In genomic region chr6:72388791-72389329, GRCm38 (mm10) we compare ENCODE assay signal across 9 mouse cellular contexts. TPM values are rescaled to one million over a fixed set of nuclear protein-coding genes. Genes with fewer than 3 reads are reported as not detected.
DNase-seq lines count a peak whose midpoint lies in the region; ATAC-seq and TF ChIP-seq lines count a peak whose summit lies in the region.
"Had no signal": no experiment of that assay in that cellular context is flagged by ENCODE, and none has a peak within 500 bp of the region (broad histone marks: within the 10 kb centered on the region; RNA-seq: fewer than 3 reads in every experiment).

No protein-coding gene starts in this region.

- peak overlapping the region; percentile 97 for H3K27ac ChIP-seq in heart, embryonic 11.5 days (ENCODE audit: low read depth, low read length)
- peak overlapping the region; percentile 94 for H3K27ac ChIP-seq in limb, embryonic 14.5 days (replicated peaks; ENCODE audit: low read depth, low read length)
- peak overlapping the region; percentile 99 for H3K27ac ChIP-seq in stomach, embryonic 16.5 days (ENCODE audit: low read length)
- H3K27ac ChIP-seq in hindbrain, embryonic 10.5 days = no peak overlapping the region

- WGBS in heart, embryonic 11.5 days (ENCODE audit: insufficient replicate concordance) = 76% methylated on average over 6 of the region's 6 CpGs
- 44% methylated on average over 6 of the region's 6 CpGs for WGBS in limb, embryonic 14.5 days
- 72% methylated on average over 6 of the region's 6 CpGs for WGBS in stomach, embryonic 16.5 days
- 90% methylated on average over 6 of the region's 6 CpGs for WGBS in hindbrain, embryonic 10.5 days

- no peak for DNase-seq in heart, adult 18-20 months
- DNase-seq in limb, embryonic 14.5 days (ENCODE audit: low spot score) = no peak
- DNase-seq in hindbrain, embryonic 10.5 days (ENCODE audit: low spot score) = no peak
- no peak for DNase-seq in layer of hippocampus, adult 11-12 months (ENCODE audit: low spot score)

- peak overlapping the region; percentile 82 for H3K4me2 ChIP-seq in heart, embryonic 11.5 days
- H3K4me2 ChIP-seq in limb, embryonic 14.5 days (replicated peaks; ENCODE audit: low read depth, low read length, severe bottlenecking) = peak overlapping the region; percentile 79
- H3K4me2 ChIP-seq in stomach, embryonic 16.5 days (ENCODE audit: low read depth, low read length) = peak overlapping the region; percentile 85

- H3K4me1 ChIP-seq in heart, embryonic 11.5 days (ENCODE audit: control insufficient read depth, insufficient read depth, low read length) = peaks cover 19% of the 10 kb centered on the region
- peaks cover 71% of the 10 kb centered on the region for H3K4me1 ChIP-seq in megakaryocyte, embryonic 14.5 days
- peaks cover 27% of the 10 kb centered on the region for H3K4me1 ChIP-seq in limb, embryonic 14.5 days (ENCODE audit: control insufficient read depth, insufficient read depth, low read length)
- H3K4me1 ChIP-seq in stomach, embryonic 16.5 days (ENCODE audit: control insufficient read depth, insufficient read depth, low read length) = peaks cover 35% of the 10 kb centered on the region
- peaks cover 29% of the 10 kb centered on the region for H3K4me1 ChIP-seq in hindbrain, embryonic 10.5 days (replicated peaks)

- no peak for ATAC-seq in heart, embryonic 11.5 days (replicated peaks; ENCODE audit: insufficient number of reproducible peaks, low FRiP score, low TSS enrichment)
- no peak for ATAC-seq in megakaryocyte, adult 5-6 weeks (ENCODE audit: poor library complexity, severe bottlenecking)
- ATAC-seq in limb, embryonic 14.5 days (ENCODE audit: low FRiP score, low read depth) = no peak
- ATAC-seq in stomach, embryonic 16.5 days (ENCODE audit: insufficient read depth, low FRiP score) = no peak

- peaks cover 10% of the 10 kb centered on the region for H3K36me3 ChIP-seq in heart, embryonic 11.5 days (ENCODE audit: control insufficient read depth, insufficient read depth, low read length)
- H3K36me3 ChIP-seq in megakaryocyte, embryonic 14.5 days (replicated peaks; ENCODE audit: low read length) = peaks cover 63% of the 10 kb centered on the region
- peaks cover 27% of the 10 kb centered on the region for H3K36me3 ChIP-seq in limb, embryonic 14.5 days (ENCODE audit: control insufficient read depth, insufficient read depth, low read length)
- H3K36me3 ChIP-seq in stomach, embryonic 16.5 days (ENCODE audit: control insufficient read depth, insufficient read depth, low read length) = peaks cover 9% of the 10 kb centered on the region; the same call in 1 of the 2 replicates
- H3K36me3 ChIP-seq in hindbrain, embryonic 10.5 days = no peaks in the 10 kb centered on the region

- H3K9ac ChIP-seq in heart, embryonic 11.5 days (ENCODE audit: low read depth, low read length) = peak overlapping the region; percentile 93
- H3K9ac ChIP-seq in limb, embryonic 14.5 days (ENCODE audit: low read depth, low read length, severe bottlenecking) = peak overlapping the region; percentile 75; the same call in 1 of the 2 replicates
- H3K9ac ChIP-seq in stomach, embryonic 16.5 days (ENCODE audit: low read length) = peak overlapping the region; percentile 93

- H3K27me3 ChIP-seq in heart, embryonic 11.5 days (ENCODE audit: control insufficient read depth, insufficient read depth, low read length) = no peaks in the 10 kb centered on the region
- no peaks in the 10 kb centered on the region for H3K27me3 ChIP-seq in megakaryocyte, embryonic 14.5 days (replicated peaks)
- no peaks in the 10 kb centered on the region for H3K27me3 ChIP-seq in limb, embryonic 14.5 days (ENCODE audit: control insufficient read depth, insufficient read depth, low read length)
- H3K27me3 ChIP-seq in stomach, embryonic 16.5 days (ENCODE audit: control insufficient read depth, insufficient read depth, low read length) = no peaks in the 10 kb centered on the region
- peaks cover 25% of the 10 kb centered on the region for H3K27me3 ChIP-seq in hindbrain, embryonic 10.5 days (ENCODE audit: insufficient read depth, poor library complexity, severe bottlenecking)

- peak overlapping the region; percentile 60 for H3K4me3 ChIP-seq in heart, embryonic 11.5 days (ENCODE audit: low read depth, low read length)
- H3K4me3 ChIP-seq in megakaryocyte, embryonic 14.5 days (replicated peaks) = peak overlapping the region; percentile 95
- H3K4me3 ChIP-seq in limb, embryonic 14.5 days (replicated peaks; ENCODE audit: low read length) = peak overlapping the region; percentile 58
- peak overlapping the region; percentile 71 for H3K4me3 ChIP-seq in stomach, embryonic 16.5 days (replicated peaks; ENCODE audit: low read length)
- H3K4me3 ChIP-seq in hindbrain, embryonic 10.5 days = no peak overlapping the region

- no peak for TF ChIP-seq POLR2A in limb, embryonic 14.5 days (IDR thresholded peaks at IDR 0.05; ENCODE audit: borderline replicate concordance, extremely low read depth, insufficient read depth, insufficient read length)

- no peaks in the 10 kb centered on the region for H3K9me3 ChIP-seq in heart, embryonic 11.5 days (replicated peaks; ENCODE audit: control insufficient read depth, low read length)
- H3K9me3 ChIP-seq in megakaryocyte, embryonic 14.5 days = no peaks in the 10 kb centered on the region
- no peaks in the 10 kb centered on the region for H3K9me3 ChIP-seq in limb, embryonic 14.5 days (ENCODE audit: control insufficient read depth, low read length)
- no peaks in the 10 kb centered on the region for H3K9me3 ChIP-seq in stomach, embryonic 16.5 days (replicated peaks; ENCODE audit: control insufficient read depth, low read length)
- no peaks in the 10 kb centered on the region for H3K9me3 ChIP-seq in hindbrain, embryonic 10.5 days
- H3K9me3 ChIP-seq: forebrain, embryonic 10.5 days had no signal

RNA-seq across cellular contexts. Expression of gene Vamp8, which starts 1.6 kb away (rescaled TPM):
- polyA plus RNA-seq in heart, embryonic 11.5 days (2014; fragmentation: Nextera tagmentation; extraction: Ambion mirVana) = 137 and 142 TPM in 2 replicates
- 10 to 100 TPM; 70.0 to 79.6 TPM for total RNA-seq in heart, adult 18-20 months (2021)
- polyA plus RNA-seq in megakaryocyte, embryonic 14.5 days (2012; ENCODE audit: insufficient read depth, low replicate concordance) = 31.1 and 174 TPM in 2 replicates
- total RNA-seq in megakaryocyte, adult 5-6 weeks (2015) = 219 and 236 TPM in 2 replicates
- total RNA-seq in megakaryocyte, adult 5-6 weeks (2017) = 199 and 241 TPM in 2 replicates
- 110 and 125 TPM in 2 replicates for polyA plus RNA-seq in limb, embryonic 14.5 days (2012; rRNA removed)
- 163 and 173 TPM in 2 replicates for polyA plus RNA-seq in limb, embryonic 14.5 days (2014; fragmentation: Nextera tagmentation; extraction: Ambion mirVana)
- 244 and 269 TPM in 2 replicates for polyA plus RNA-seq in stomach, embryonic 16.5 days (2015; fragmentation: Nextera tagmentation; extraction: Ambion mirVana)
- 40.7 and 43.5 TPM in 2 replicates for polyA plus RNA-seq in hindbrain, embryonic 10.5 days (2016; fragmentation: Nextera tagmentation; extraction: Ambion mirVana)

RNA-seq across cellular contexts. Expression of gene Vamp5, which starts 8.6 kb away (rescaled TPM):
- polyA plus RNA-seq in heart, embryonic 11.5 days (2014; fragmentation: Nextera tagmentation; extraction: Ambion mirVana) = 55.3 and 59.2 TPM in 2 replicates
- total RNA-seq in heart, adult 18-20 months (2021) = 10 to 100 TPM; 48.9 to 61.5 TPM
- polyA plus RNA-seq in megakaryocyte, embryonic 14.5 days (2012; ENCODE audit: insufficient read depth, low replicate concordance) = 12.5 and 61.7 TPM in 2 replicates
- total RNA-seq in megakaryocyte, adult 5-6 weeks (2015) = 15.4 and 20.0 TPM in 2 replicates
- 6.5 and 12.4 TPM in 2 replicates for total RNA-seq in megakaryocyte, adult 5-6 weeks (2017)
- polyA plus RNA-seq in limb, embryonic 14.5 days (2012; rRNA removed) = 14.5 and 16.6 TPM in 2 replicates
- 20.8 and 24.5 TPM in 2 replicates for polyA plus RNA-seq in limb, embryonic 14.5 days (2014; fragmentation: Nextera tagmentation; extraction: Ambion mirVana)
- 25.2 and 30.4 TPM in 2 replicates for polyA plus RNA-seq in stomach, embryonic 16.5 days (2015; fragmentation: Nextera tagmentation; extraction: Ambion mirVana)
- polyA plus RNA-seq in hindbrain, embryonic 10.5 days (2016; fragmentation: Nextera tagmentation; extraction: Ambion mirVana) = 13.6 and 15.8 TPM in 2 replicates

RNA-seq across cellular contexts. Expression of gene Rnf181, which starts 22.1 kb away (rescaled TPM):
- polyA plus RNA-seq in heart, embryonic 11.5 days (2014; fragmentation: Nextera tagmentation; extraction: Ambion mirVana) = 95.4 and 107 TPM in 2 replicates
- total RNA-seq in heart, adult 18-20 months (2021) = 10 to 100 TPM; 37.5 to 41.6 TPM
- polyA plus RNA-seq in megakaryocyte, embryonic 14.5 days (2012; ENCODE audit: insufficient read depth, low replicate concordance) = 64.6 and 113 TPM in 2 replicates
- 69.3 and 70.0 TPM in 2 replicates for total RNA-seq in megakaryocyte, adult 5-6 weeks (2015)
- 49.5 and 52.1 TPM in 2 replicates for total RNA-seq in megakaryocyte, adult 5-6 weeks (2017)
- 65.7 and 79.5 TPM in 2 replicates for polyA plus RNA-seq in limb, embryonic 14.5 days (2012; rRNA removed)
- polyA plus RNA-seq in limb, embryonic 14.5 days (2014; fragmentation: Nextera tagmentation; extraction: Ambion mirVana) = 84.4 and 85.6 TPM in 2 replicates
- polyA plus RNA-seq in stomach, embryonic 16.5 days (2015; fragmentation: Nextera tagmentation; extraction: Ambion mirVana) = 139 and 143 TPM in 2 replicates
- 110 and 114 TPM in 2 replicates for polyA plus RNA-seq in hindbrain, embryonic 10.5 days (2016; fragmentation: Nextera tagmentation; extraction: Ambion mirVana)

RNA-seq across cellular contexts. Expression of gene Ggcx, which starts 25.2 kb away (rescaled TPM):
- 23.9 and 27.1 TPM in 2 replicates for polyA plus RNA-seq in heart, embryonic 11.5 days (2014; fragmentation: Nextera tagmentation; extraction: Ambion mirVana)
- total RNA-seq in heart, adult 18-20 months (2021) = 10 to 100 TPM; 26.0 to 34.2 TPM
- 4.8 and 8.6 TPM in 2 replicates for polyA plus RNA-seq in megakaryocyte, embryonic 14.5 days (2012; ENCODE audit: insufficient read depth, low replicate concordance)
- 5.6 and 7.8 TPM in 2 replicates for total RNA-seq in megakaryocyte, adult 5-6 weeks (2015)
- total RNA-seq in megakaryocyte, adult 5-6 weeks (2017) = 6.0 and 8.3 TPM in 2 replicates
- polyA plus RNA-seq in limb, embryonic 14.5 days (2012; rRNA removed) = 44.9 and 59.8 TPM in 2 replicates
- 15.3 and 18.4 TPM in 2 replicates for polyA plus RNA-seq in limb, embryonic 14.5 days (2014; fragmentation: Nextera tagmentation; extraction: Ambion mirVana)
- 34.7 and 35.3 TPM in 2 replicates for polyA plus RNA-seq in stomach, embryonic 16.5 days (2015; fragmentation: Nextera tagmentation; extraction: Ambion mirVana)
- 18.5 and 19.6 TPM in 2 replicates for polyA plus RNA-seq in hindbrain, embryonic 10.5 days (2016; fragmentation: Nextera tagmentation; extraction: Ambion mirVana)

RNA-seq across cellular contexts. Expression of gene Tmem150a, which starts 33.6 kb away (rescaled TPM):
- polyA plus RNA-seq in heart, embryonic 11.5 days (2014; fragmentation: Nextera tagmentation; extraction: Ambion mirVana) = 14.8 and 15.1 TPM in 2 replicates
- 10 to 100 TPM; 20.0 to 22.6 TPM for total RNA-seq in heart, adult 18-20 months (2021)
- polyA plus RNA-seq in megakaryocyte, embryonic 14.5 days (2012; ENCODE audit: insufficient read depth, low replicate concordance) = 48.1 and 129 TPM in 2 replicates
- 0.20 and 2.3 TPM in 2 replicates for total RNA-seq in megakaryocyte, adult 5-6 weeks (2015)
- 0.26 and 0.45 TPM in 2 replicates for total RNA-seq in megakaryocyte, adult 5-6 weeks (2017)
- 32.9 and 50.5 TPM in 2 replicates for polyA plus RNA-seq in limb, embryonic 14.5 days (2012; rRNA removed)
- polyA plus RNA-seq in limb, embryonic 14.5 days (2014; fragmentation: Nextera tagmentation; extraction: Ambion mirVana) = 16.0 and 16.1 TPM in 2 replicates
- 16.6 and 18.5 TPM in 2 replicates for polyA plus RNA-seq in stomach, embryonic 16.5 days (2015; fragmentation: Nextera tagmentation; extraction: Ambion mirVana)
- 5.7 and 7.0 TPM in 2 replicates for polyA plus RNA-seq in hindbrain, embryonic 10.5 days (2016; fragmentation: Nextera tagmentation; extraction: Ambion mirVana)
